Mouse (Mus musculus) cerebellum, adult (tissue): ENCODE results near the gene Dand5.
A peak's percentile ranks its signal among the peaks of the same experiment; 100 is the strongest.

Experiments
- ATAC-seq: cut with Nextera tagmentation; 2 replicates; pipeline ENCODE4 v1.9.2; 2017; ENCODE audit warnings: mild to moderate bottlenecking, moderate library complexity, mixed read lengths; ENCODE audit not compliant: insufficient number of reproducible peaks, low FRiP score, low TSS enrichment

The Dand5 gene

GRCm38 (mm10) chr8:84771941-84772378 lies 50.7 kb downstream of the Dand5 start:
- ATAC-seq, result no peak

DNA sequence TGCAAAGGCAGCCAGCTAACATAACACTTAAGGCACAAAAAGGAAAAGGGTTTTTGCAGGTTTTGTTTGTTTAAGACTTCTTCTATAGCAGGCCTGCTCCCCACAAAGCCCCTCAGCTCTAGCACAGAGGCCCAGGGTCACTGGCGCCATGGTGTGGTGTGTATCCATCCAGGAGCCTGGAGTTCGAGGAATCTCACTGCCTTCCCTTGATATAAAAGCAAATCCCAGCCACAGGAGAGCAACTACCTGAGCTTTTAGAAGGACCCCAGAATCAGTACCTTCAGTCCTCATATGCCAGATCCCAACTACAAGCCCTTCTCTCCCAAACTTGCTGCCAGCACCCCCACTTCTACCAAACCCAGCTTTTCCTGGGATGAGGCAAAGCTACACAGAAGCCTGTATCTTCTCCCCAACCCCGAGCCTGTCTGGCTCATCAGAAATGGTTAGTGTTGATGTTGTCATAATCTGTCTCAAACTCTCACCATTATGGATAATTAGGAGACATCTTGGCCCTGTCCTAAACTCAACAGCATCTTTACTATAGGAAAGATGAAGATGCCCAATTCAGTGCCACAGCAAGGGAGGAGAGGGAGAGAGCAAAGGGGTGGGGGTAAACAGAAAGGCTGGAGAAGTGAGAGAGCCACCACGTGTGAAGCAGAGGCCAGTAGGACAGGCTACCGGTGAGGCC lies 51.5 kb downstream of the Dand5 start:
- ATAC-seq, result no peak

- ATAC-seq, result no peak
Measured at GRCm38 (mm10) chr8:84770100-84770953, 52.3 kb downstream of the Dand5 start.

DNA sequence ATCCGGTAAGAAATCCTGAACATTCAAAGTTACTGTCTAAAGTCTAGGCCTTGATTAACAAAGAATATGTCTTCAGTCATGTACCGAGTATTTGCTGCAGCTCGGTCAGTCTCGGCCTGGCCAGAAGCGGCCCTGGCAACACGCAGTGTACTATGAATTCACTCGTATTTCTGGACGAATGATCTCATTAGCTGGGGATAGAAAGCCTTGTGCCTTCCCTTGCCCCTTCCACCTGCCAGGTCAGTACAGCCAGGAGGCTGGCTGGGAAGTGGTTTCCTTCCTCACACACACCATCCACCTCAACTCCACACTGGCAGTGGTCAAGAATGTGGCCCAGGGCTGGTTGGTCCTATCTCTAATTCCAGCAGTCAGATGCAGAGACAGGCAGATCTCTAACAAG lies 53.3 kb downstream of the Dand5 start:
- ATAC-seq, result peak; percentile 34; the same call in 1 of the 2 replicates

- no peak for ATAC-seq
Measured at GRCm38 (mm10) chr8:84768343-84769095, 54.1 kb downstream of the Dand5 start.

DNA sequence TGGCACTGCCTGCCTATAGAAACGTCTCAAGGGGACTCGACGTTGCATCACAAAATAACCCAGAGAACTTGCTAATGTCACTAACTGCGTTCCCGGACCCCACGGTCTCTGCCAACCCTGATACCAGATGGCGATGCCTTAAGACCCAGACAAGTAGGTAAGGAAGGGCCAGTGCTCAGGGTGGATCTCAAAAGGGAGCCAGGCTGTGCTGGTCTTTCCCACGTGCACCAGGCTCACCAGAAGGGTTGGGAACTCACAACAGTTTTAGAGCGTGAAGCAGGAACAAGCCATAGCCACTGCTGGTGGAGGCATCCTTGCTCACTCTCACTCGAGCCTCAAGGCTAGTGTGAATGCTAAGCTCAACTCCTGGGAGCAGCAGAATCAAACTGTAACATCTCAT lies 55.4 kb downstream of the Dand5 start:
- ATAC-seq, result no peak

DNA sequence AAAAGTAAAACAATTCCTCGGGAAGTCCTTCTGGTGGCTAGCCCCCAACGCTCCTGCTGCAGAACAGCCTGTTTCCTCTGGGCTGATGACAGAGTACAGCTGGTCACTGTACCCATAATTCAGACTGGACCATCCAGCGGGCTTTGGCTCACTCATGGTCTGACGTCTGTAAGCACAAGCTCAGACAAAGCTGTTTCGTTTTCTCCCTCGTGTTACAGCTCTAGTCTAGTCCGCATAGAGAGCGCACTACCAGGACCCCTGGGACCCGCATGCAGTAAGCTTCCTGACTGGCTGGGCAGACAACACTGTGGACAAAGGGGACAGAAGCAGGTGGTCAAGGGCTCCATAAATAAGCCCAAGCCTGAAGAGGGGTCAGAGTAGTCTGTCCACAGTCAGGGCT lies 56.2 kb downstream of the Dand5 start:
- no peak for ATAC-seq

DNA sequence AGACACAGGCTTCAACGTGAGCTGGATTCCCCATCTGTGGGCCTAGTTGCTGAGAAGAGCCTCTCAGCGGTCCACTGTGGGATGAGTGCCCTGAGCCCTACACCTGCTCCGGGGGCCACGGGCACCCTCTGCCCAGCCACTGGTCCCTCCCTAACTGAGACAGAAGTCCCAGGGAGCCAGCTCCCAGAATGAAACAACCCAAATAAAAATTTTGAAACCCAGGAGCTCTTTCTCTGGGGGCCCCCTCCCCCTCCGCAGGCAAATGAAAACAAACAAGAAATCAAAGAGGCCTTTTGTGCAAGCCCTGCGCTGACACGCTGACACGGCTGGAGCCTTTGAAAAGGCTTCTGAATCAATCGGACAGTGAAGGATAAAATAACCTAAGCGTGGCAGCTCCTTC lies 57.0 kb downstream of the Dand5 start:
- ATAC-seq, result no peak
